Mouse (Mus musculus) gonadal fat pad, adult 2 months (tissue): ENCODE measurements around the gene Svip. TPM values are rescaled to one million over a fixed set of nuclear protein-coding genes. Genes with fewer than 3 reads are reported as not detected.

ENCODE experiments used
- DNase-seq: peaks from one replicate; pipeline ENCODE4 v3.0.0-alpha.2; 2012; ENCODE audit warnings: low read depth
- polyA plus RNA-seq: library from polyadenylated mRNA; depleted of rRNA; stranded (reverse); fragments of >200 nt; gene quantifications from 2 replicates; pipeline ENCODE4 v1.2.3, GENCODE M21; 2012; rRNA removed

Svip gene
- polyA plus RNA-seq, result 6.9 and 8.3 TPM in 2 replicates

DNA sequence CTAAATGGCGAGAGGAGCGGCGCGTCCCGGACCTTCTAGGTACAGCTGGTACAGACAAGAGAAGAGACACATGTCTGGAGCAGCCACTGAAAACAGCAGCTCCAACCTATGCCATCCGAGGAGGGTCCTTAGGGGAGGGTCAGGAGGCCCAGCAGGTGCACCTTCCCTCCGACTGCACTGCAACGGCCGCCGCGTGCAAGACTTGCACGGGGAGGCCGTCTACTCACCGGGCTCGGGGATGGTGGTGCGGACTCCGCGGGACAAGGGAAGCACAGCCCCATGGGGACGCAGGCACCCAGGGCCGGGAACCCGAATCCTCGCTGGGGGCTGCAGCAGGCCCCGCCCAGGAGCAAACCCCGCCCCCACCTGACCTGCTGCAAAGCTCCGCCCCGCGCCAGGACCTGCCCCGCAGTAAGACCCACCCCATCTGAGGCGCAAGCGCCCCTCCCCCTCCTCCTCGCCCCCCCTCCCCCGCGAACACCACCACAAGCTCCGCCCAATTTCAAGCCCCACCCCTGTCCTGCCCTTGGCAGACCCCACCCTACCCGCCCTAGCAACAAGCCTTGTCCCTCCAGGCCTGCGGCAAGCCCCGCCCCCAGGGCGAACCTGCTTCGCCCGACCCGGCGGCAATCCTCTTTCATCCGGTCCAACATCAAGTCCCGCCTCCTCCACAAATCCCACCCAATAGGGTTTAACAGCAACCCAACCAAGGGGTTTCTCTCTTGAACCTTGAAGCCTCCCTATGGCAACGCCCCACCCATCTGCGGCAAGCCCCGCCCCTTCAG is at the start of gene Svip:
Gene Svip, minus strand, starts transcription at position 508 of the 785 bp plus-strand sequence.
- peak; percentile 30 for DNase-seq

GRCm38 (mm10) chr7:52037600-52038582 is 32.1 kb upstream of the Svip start:
- no peak for DNase-seq

- no peak for DNase-seq
Measured at GRCm38 (mm10) chr7:52024050-52024626, 18.3 kb upstream of the Svip start.

DNA sequence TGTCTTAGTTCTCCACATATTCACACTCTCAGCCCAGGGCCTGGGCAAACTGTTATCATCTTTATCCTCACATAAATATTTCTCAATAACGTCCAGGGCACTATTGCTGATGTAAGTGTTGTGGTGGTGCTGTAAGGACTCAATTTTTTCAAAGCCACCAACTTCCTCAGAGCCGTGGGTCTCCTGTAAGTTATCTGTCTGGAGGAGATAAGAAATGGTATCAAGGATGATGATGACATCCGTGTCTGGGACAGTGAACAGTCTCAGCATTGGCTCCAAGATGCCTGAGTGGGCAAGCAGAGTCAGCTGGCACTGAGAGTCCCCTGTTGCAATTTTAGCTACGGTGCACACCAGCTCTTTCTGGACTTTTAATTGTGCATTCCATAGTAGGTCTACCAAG is 16.2 kb upstream of the Svip start:
- no peak for DNase-seq

GRCm38 (mm10) chr7:52015628-52016027 is 9.8 kb upstream of the Svip start, which contains the start of gene 1700015G11Rik:
Gene 1700015G11Rik, minus strand, starts transcription at chr7:52015728.
- DNase-seq, result no peak

DNA sequence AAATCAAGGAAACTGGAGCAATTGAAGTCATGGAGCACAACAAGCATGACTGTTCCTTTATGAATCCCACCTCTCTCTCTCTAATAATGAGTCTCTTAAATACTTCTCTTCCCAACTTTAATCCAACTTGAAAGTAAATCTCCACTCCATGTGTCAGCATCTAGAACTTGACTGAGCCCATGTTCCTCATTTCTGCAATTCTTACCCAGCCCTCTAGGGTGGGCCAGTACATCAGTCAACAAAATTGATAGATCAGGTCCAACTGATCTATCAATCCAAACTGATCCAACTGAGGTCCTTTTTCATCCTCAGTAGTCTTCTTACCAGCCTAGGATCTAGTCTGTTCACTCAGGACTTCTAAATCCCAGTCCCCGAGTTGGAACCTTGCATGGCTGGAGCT is 9.4 kb upstream of the Svip start:
- no peak for DNase-seq

- no peak for DNase-seq
Measured at GRCm38 (mm10) chr7:52013457-52013856, 7.6 kb upstream of the Svip start.

DNA sequence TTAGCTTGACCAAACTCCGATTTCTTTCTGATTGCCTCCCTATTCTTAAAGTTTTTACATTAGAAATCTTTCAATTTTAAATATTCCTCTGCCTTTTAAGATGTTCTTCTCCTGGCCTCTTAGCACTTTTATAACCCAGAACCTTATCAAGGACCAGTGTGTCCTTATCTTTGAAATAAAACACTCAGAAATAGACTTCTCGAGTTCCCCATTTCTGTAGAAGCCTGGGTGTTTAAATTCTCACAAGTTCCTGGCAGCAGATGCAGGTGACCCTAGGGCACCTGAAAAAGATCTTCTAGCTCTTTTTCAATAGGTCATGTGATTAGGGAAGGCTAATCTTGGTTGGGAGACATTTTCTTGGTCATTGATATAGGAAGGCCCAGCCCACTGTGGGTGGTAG is 1.3 kb upstream of the Svip start:
- no peak for DNase-seq

DNA sequence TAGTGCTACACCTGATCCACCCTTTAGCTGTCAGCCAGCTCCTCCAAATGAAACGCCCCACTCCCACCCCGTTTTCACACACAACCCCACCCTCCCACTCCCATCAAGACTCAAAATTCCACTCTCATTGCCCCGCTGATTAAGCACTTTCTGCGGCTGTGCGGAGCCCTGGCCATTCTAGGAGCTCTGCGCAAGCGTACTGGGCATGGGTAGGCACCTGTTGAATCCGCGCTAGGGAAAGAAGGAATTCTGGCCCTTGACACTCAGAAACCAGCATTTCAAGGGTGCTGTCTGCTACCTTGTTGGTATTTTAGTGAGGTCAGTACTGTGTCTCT is 445 bp upstream of the Svip start:
- peak; percentile 27 for DNase-seq

DNA sequence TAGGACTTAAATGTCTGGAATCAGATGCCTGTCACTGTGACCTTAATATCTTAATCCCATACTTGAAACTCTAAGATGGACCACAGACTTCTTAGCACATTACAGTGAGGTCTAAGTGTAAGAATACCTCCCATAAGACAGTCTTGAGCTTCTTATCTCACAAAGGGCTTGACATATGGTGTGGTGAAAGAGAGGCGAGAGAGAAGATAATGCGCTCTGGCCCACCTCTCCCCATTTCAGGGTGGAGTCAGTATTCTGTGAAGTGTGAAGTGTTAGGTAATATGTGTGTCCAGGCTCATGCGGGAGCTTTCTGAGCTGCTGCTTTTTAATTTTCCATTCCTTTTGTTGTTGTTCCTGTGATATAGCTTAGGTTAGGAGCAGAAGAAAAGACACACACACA is 14.8 kb downstream of the Svip start:
- DNase-seq, result no peak

GRCm38 (mm10) chr7:51986909-51987308 is 18.9 kb downstream of the Svip start:
- no peak for DNase-seq

DNA sequence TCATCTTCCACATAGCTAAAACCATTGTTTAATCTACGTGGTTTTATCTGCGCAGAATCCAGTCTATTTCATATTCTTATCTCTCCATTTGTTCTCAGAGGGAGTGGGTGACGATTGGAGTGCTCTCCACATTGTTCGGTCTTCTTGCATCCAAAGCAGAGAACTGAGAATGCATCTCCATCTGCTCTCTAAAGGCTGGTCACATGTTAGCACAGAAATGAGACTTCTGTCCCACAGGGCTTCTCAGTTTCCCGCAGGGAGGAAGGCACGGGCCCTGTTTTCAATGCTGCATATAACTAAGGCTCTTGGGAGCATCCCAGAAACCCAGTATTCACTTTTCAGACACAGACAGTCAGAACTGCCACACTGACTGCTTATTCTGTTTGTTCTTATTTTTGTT is 20.1 kb downstream of the Svip start:
- DNase-seq, result no peak

DNA sequence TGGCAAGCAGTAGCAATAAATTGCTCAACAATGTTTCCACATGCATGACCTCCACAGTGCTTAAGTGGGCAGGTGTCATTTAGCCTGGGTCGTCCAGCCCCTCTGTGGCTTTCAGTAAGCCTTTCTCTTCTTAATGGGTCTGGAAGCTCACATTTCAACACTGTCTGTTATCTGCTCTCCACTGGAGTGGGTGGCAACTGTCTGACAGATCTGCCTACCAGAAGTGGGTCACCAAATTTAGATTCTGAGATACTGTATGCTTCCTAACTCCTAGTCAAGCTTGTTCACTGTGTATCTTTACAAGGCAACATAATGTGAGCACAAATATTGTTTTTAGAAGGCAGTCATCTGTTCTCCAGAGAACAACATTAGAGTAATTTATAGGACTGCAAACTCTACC is 23.5 kb downstream of the Svip start:
- DNase-seq, result no peak

DNA sequence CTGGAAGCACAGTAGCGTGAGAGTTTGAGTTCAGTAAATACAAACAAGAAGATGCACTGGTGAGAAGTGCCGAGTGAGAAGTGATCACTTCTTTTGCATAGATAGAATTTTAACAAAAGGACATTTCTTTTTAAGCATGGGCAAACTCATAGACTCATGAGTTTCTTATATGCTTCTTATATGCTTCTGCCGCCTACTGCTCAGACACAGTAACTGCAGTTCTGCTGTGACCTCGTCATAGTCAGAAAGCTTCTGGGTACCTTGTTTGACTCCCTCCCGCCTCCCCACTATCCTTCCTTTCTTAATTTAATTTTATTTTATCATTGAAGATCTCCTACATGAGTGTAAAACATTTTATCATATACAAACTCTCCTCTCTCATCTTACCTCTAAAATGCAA is 26.5 kb downstream of the Svip start:
- DNase-seq, result no peak

DNA sequence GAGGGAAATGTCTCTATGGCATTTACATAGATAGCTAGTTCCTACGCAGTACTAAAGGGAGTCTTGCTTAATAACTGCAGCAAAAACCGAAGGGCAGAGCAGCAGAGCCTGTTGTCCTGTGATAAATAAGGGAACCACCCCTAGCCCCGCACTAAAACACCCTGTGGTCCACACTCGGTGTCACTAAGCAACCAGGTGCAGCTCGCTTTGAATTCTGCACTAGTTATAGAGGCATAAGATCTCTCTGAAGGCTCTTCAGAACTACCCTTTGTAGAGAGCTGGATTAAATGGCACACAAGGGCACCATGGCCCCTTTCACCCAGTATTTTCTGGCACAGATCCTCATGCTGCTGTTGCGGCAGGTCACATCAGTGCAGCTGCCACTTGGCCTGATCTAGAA is 30.6 kb downstream of the Svip start:
- no peak for DNase-seq

GRCm38 (mm10) chr7:51973526-51973925 is 32.3 kb downstream of the Svip start:
- no peak for DNase-seq

- no peak for DNase-seq
Measured at GRCm38 (mm10) chr7:51973091-51973490, 32.7 kb downstream of the Svip start.

DNA sequence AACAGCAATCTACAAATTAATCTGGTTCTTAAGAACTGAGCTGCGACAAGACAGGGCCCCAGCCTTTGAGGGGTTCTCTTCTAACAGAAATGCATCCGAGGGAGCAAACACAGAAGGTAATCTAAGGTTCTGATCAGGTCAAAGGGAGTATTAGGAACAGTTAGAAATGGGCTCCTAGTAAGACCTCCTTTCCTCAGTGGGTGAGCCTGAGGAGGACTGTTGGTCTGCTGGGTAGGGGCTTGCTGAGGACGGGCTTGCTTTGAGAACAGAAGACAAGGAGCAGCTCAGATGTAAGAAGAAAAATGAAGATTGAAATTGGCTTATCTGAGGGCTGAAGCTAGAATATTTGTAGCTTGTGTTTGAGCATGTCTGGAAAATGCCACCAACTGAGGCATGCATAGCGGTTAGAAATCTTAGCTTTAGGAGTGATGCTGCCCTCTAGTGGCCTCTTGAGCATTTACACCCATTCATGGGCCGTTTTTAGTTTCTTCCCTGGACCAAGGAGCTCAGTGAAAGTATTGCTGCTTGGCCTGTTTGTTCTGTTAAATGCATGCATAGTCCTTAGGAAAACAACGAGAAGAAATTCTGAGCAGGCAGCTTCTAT is 33.5 kb downstream of the Svip start:
- DNase-seq, result no peak

DNA sequence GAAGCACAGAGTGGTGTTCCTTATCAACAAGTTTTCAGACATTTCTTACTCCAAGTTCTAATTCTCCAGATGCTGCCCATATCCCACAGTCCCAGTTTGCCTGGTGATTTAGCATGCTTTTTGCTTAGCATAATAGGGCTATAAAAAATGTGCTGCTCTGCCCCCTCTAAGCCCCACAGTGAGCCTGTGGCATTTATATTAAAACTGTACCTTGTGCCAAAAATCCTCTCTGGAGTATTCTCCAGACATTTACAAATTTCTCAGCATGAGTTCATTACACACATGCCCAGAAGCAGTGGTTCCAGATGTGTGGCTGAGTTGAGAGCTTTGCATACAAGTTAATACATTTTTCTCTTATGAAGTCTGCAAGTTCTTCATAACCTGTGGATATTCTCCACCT is 36.4 kb downstream of the Svip start:
- DNase-seq, result no peak

GRCm38 (mm10) chr7:51967581-51967980 is 38.2 kb downstream of the Svip start:
- DNase-seq, result no peak

- peak; percentile 16 for DNase-seq
Measured at GRCm38 (mm10) chr7:51964681-51965080, 41.1 kb downstream of the Svip start.
